Mouse (Mus musculus): Measurements from ENCODE around the gene Sprr2k.

DNA sequence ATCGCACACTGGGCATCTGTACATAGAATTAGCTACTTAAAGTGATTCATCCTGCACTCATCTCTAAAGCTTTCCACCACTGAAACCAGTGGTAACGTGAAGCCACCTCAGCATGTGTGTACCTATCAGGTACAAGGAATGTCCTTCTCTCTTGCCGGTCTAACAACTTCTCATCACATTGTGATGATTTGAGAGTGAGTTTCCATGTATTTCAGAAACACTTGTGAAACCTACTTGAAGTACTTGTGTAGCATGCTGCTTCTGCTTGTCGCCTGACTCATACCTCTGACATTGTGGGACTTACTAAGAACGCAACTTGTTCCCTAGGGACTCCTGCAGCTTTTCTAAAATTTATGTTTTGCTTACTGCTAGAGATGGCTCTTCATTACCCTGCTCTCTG lies 22.8 kb downstream of the Sprr2k start:
- TF ChIP-seq CTCF (IDR thresholded peaks at IDR 0.05; ENCODE audit: low read depth) (no peak), EP300 (optimal IDR thresholded peaks at IDR 0.05) (no peak)

All from stomach, postnatal 0 days (tissue).